Mouse (Mus musculus): Measurements from ENCODE around the gene Mc1r. TPM values are rescaled to one million over a fixed set of nuclear protein-coding genes. Genes with fewer than 3 reads are reported as not detected.
A peak's percentile ranks its signal among the peaks of the same experiment; 100 is the strongest.
"Not testable (repeated sequence)": the region's sequence is repeated elsewhere in the genome, so short reads cannot be mapped to it uniquely, and the experiment has no call there.

Mc1r gene
- total RNA-seq, 2 experiments from 2014 or later = not detected

DNA sequence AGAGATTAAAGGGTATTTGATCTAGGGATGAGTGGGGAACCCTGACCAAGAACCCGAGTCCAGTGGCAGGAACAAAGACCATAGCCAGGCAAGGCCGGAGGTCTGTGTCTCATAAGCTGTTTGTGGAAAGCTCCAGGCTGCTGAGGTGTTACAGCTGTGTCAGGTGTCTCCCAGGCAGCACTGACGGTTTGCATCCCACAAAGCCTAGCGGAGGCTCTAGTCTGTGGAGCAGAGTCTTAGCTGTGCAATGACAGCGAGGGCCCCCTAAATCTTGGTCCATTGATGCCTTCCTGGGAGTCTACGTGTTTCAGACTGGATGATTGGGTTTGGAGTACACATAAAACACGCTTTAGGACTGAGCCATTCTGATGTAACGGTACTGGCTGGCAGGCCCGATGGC lies 5.0 kb upstream of the Mc1r start:
- Histone ChIP-seq H3K27ac (no peak overlapping the region), H3K4me3 (no peak overlapping the region)
- no peak for TF ChIP-seq CTCF (IDR thresholded peaks at IDR 0.05)
- DNase-seq = peak; percentile 2
- intact Hi-C loops (cut with DNase I) = no loop called here

GRCm38 (mm10) chr8:123402730-123403326 lies 4.1 kb upstream of the Mc1r start:
- H3K27ac ChIP-seq = no peak overlapping the region
- H3K4me3 ChIP-seq = no peak overlapping the region
- TF ChIP-seq CTCF (IDR thresholded peaks at IDR 0.05) = no peak
- intact Hi-C loops (cut with DNase I) = no loop called here
- DNase-seq = no peak

- intact Hi-C loops (cut with DNase I) = no loop called here
- no peak for TF ChIP-seq CTCF (IDR thresholded peaks at IDR 0.05)
- Histone ChIP-seq H3K4me3 (no peak overlapping the region), H3K27ac (no peak overlapping the region)
- DNase-seq = no peak
These were observed 2.4 kb upstream of the Mc1r start for GRCm38 (mm10) chr8:123404521-123404920.

DNA sequence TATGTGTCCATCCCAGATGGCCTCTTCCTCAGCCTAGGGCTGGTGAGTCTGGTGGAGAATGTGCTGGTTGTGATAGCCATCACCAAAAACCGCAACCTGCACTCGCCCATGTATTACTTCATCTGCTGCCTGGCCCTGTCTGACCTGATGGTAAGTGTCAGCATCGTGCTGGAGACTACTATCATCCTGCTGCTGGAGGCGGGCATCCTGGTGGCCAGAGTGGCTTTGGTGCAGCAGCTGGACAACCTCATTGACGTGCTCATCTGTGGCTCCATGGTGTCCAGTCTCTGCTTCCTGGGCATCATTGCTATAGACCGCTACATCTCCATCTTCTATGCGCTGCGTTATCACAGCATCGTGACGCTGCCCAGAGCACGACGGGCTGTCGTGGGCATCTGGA lies 705 bp downstream of the Mc1r start:
- Histone ChIP-seq H3K27ac (no peak overlapping the region), H3K4me3 (no peak overlapping the region)
- no peak for TF ChIP-seq CTCF (IDR thresholded peaks at IDR 0.05)
- peak; percentile 11 for DNase-seq
- intact Hi-C loops (cut with DNase I) = no loop called here

GRCm38 (mm10) chr8:123408586-123409544 lies 2.0 kb downstream of the Mc1r start:
- peak; percentile 17 for DNase-seq
- Histone ChIP-seq H3K27ac (no peak overlapping the region), H3K4me3 (no peak overlapping the region)
- intact Hi-C loops (cut with DNase I) = no loop called here
- no peak for TF ChIP-seq CTCF (IDR thresholded peaks at IDR 0.05)

- H3K4me3 ChIP-seq = no peak overlapping the region
- DNase-seq = peak; percentile 62
- intact Hi-C loops (cut with DNase I) = no loop called here
- H3K27ac ChIP-seq = no peak overlapping the region
- TF ChIP-seq CTCF (IDR thresholded peaks at IDR 0.05) = no peak
These were observed 3.2 kb downstream of the Mc1r start for GRCm38 (mm10) chr8:123410049-123410587.

DNA sequence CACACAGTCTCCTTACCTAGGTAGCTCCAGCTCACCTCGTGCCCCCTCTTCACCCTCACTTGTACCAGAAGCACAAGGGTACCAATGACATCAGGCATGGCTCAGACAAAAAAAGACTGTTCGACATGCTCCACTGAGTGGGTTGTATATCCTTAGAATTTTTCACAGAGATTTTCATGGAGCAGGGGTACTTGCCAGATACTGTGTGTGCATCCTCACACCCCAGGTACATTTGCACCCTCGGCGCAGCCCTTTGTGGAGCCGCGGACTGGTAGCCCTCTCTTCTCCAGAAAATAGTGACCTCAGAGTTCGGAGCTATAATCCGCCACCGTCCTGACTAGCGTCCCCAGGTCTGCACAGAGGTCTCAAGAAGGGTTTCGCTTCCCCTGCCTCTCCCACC lies 3.9 kb downstream of the Mc1r start:
- Histone ChIP-seq H3K27ac (no peak overlapping the region), H3K4me3 (peak overlapping the region; percentile 57)
- DNase-seq = peak; percentile 15
- no peak for TF ChIP-seq CTCF (IDR thresholded peaks at IDR 0.05)
- intact Hi-C loops (cut with DNase I) = no loop called here

- peak; percentile 62 for DNase-seq
- no peak for TF ChIP-seq CTCF (IDR thresholded peaks at IDR 0.05)
- no peak within 1 kb of the TSS for H3K27ac ChIP-seq
- intact Hi-C loops (cut with DNase I) = no loop called here
- H3K4me3 ChIP-seq = peak within 1 kb of the TSS; percentile 57
These were observed 4.3 kb downstream of the Mc1r start, which contains the start of gene Tubb3 for GRCm38 (mm10) chr8:123411246-123411645. Gene Tubb3 (plus strand): TSS chr8:123411424.

DNA sequence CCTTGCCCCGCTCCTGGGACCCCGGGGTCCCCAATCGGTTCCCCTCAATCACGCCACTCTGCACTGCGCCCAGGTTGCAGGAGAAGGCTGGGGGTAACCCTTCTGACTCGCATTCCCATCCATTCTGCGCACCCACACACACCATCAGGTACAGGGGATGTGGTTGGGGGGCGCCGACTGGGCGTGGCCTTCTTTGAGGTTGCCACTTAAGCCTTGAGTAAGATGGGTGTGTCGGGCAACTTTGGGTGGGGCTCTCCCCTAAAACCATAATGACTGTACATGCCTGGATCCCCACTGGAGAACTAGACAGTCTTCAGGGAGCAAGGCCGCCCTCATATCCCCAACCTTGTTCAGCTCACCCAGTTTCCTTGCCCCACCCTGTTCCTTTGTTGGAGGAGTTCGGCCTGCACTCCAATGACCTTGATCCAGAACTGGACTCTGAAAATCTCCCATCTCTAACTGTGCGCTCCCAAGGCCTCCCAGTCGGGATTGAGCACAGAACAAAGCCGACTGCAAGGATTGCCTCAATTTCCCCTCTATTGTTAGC lies 4.9 kb downstream of the Mc1r start:
- DNase-seq = no peak
- no peak for TF ChIP-seq CTCF (IDR thresholded peaks at IDR 0.05)
- no peak overlapping the region for H3K27ac ChIP-seq
- H3K4me3 ChIP-seq = peak overlapping the region; percentile 57
- intact Hi-C loops (cut with DNase I) = no loop called here

DNA sequence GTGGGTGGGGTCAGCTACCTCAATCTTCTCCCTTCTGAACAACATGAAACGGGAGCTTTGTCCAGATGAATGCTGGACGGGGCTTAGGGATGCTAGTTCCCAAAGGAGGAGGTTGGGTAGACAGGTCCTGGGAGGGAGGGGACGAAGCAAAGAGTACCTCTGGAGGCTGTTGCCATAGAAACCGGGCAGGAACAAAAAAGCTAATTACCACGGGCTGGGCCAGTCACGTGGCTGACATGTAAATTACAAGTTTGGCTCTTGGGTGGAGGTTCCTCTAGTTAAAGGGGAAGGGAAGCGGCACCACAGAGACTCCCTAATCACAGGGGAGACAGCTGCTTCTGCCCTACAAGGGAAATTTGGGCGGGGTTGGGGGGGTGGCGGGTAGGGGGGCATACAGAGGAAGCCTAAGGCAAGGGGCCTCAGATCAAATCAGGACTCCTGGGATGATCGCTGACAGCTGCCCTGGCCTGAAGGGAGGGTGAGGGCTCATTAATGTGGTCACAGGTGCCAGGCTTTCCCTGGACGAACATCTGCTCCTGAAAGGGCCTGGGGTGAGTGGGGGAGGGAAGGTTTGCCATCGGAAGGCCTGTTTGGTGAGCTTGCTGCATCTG lies 5.8 kb downstream of the Mc1r start:
- TF ChIP-seq CTCF (IDR thresholded peaks at IDR 0.05) = no peak
- intact Hi-C loops (cut with DNase I) = no loop called here
- no peak overlapping the region for H3K27ac ChIP-seq
- DNase-seq = peak; percentile 16
- no peak overlapping the region for H3K4me3 ChIP-seq

DNA sequence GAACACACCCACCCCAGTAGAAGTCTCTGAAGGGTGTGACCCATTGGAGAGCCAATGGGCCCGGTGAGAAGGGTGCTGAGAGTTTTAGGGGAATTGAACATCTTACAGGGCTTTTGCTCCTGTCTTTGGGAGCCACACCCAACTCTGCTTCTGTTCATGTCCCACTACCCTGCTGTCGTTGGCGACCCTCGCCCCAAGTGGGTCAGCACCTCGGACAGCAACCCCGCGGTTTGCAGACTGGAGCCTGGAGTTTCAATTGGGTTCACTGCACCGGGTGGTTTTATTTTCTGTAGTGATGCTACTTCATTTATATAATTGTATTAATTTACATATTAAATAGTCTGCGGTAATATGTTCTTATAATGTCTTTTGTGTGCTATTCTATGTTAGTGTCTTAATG lies 7.3 kb downstream of the Mc1r start:
- H3K4me3 ChIP-seq = no peak overlapping the region
- no peak for TF ChIP-seq CTCF (IDR thresholded peaks at IDR 0.05)
- intact Hi-C loops (cut with DNase I) = no loop called here
- DNase-seq = no peak
- no peak overlapping the region for H3K27ac ChIP-seq

DNA sequence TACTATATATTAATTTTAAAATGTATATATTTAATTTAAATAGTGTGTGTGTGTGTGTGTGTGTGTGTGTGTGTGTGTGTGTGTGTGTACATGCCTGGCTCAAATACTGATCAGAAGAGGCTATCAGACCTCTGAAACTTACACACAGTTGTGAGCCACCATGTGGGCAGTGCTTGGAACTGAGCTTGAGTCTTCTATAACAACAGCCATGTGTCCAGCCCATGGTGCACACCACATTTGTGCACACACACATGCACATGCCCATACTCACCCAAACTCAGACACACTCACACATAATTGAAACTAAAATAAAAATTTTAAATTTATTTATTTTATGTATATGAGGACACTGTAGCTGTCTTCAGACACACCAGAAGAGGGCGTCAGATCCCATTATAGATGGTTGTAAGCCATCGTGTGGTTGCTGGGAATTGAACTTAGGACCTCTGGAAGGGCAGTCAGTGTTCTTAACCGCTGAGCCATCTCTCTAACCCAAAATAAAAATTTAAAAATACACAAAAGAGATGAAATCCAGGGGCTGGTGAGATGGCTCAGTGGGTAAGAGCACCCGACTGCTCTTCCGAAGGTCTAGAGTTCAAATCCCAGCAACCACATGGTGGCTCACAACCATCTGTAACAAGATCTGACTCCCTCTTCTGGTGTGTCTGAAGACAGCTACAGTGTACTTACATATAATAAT lies 8.2 kb downstream of the Mc1r start:
- H3K4me3 ChIP-seq; H3K27ac ChIP-seq; intact Hi-C loops (cut with DNase I); DNase-seq: not testable (repeated sequence)
